Mouse (Mus musculus): Measurements from ENCODE around the gene Olfr248.
"Not testable (repeated sequence)": the region's sequence is repeated elsewhere in the genome, so short reads cannot be mapped to it uniquely, and the experiment has no call there.

Gene Olfr248

DNA sequence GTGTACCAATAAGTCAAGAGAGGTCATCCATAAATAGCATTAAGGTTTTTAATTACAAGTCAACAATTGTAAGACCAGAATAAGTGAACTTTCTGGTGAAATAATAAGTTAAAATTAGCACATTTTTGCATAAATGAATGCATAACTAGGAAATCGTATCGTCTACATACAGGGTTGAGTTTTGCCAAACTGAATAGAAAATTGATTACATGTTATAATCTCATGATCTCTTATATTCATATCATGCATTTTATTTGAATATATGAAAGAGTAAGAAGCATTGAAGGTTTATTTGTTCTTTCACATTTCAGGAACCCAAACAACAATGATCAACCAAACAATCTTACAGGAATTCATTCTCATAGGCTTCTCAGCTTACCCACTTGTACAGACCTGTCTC lies at the start of gene Olfr248:
Gene Olfr248, plus strand, starts transcription at position 301 of the 400 bp plus-strand sequence.
- no peak for DNase-seq (ENCODE audit: inconsistent age in 2 of 2, low spot score in 1 of 2)

GRCm38 (mm10) chr1:174353636-174354035 lies 37.2 kb upstream of the Olfr248 start:
- DNase-seq (ENCODE audit: inconsistent age in 2 of 2, low spot score in 1 of 2): not testable (repeated sequence)

- no peak for DNase-seq (ENCODE audit: inconsistent age in 2 of 2, low spot score in 1 of 2)
These were observed 36.2 kb upstream of the Olfr248 start for GRCm38 (mm10) chr1:174354640-174355039.

DNA sequence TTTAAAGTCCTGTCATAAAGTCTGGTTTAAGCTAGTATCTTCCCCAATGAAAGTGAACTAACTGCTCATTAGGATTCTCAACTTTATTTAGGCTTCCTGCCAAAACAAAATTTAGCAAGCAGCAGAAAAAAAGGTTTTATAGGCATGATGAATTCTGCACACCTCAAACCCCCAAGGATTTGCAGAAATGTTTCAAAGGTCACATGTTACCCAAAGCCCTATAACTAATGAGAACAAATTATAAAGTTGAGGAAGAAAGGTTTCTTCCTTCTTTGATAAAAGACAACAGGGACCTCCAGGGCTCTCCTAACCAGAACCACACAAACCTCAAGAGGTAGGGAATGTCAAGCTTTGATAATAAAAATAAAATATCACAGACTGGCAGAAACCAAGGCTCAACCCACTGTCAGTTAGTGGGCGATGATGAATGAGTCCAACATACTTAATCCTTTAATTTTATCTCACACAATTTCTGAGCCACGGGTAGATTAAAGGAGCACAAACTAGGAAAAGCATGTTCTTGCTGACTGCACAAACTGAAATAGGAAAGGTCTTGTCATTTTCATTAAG lies 25.9 kb upstream of the Olfr248 start, which contains the start of gene Olfr417:
Gene Olfr417, plus strand, starts transcription at position 241 of the 570 bp plus-strand sequence.
- DNase-seq (ENCODE audit: inconsistent age in 2 of 2, low spot score in 1 of 2): no peak

DNA sequence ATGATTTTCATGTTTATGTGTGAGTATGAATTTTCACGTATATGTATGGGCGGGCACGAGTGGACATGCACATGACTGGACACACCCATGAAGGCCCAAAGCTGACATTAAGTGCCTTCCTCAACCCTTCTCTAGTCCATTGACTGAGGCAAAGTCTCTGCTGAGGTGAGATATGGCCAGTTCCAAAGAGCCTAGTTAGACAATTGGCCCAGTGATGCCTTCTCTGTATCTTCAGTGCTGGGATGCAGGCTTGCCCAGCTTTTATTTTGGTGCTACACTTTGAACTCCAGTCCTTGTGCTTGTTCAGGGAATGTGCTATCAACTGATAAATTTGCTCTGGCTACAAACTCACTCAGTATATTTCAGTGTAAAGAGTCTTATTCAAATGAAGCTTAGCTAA lies 17.0 kb upstream of the Olfr248 start:
- no peak for DNase-seq (ENCODE audit: inconsistent age in 2 of 2, low spot score in 1 of 2)

DNA sequence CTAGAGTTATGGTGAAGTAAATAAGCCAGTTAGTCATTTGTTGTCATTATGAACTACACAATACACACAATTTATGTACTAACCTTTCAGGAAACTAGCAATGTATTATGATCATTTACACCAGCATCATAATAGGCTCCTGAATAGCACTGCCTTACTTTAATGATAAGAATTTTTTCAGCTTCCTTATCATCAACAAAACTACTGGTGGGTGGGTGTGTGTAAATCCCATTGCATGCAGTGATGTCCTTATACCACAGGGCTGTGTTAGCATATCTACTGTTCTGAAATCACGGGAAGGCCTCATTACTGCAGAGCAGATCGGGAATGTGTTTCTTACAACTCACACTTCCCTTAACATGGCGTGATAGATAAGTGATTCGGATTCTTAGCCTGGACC lies 32.1 kb downstream of the Olfr248 start:
- DNase-seq (ENCODE audit: inconsistent age in 2 of 2, low spot score in 1 of 2): no peak

DNA sequence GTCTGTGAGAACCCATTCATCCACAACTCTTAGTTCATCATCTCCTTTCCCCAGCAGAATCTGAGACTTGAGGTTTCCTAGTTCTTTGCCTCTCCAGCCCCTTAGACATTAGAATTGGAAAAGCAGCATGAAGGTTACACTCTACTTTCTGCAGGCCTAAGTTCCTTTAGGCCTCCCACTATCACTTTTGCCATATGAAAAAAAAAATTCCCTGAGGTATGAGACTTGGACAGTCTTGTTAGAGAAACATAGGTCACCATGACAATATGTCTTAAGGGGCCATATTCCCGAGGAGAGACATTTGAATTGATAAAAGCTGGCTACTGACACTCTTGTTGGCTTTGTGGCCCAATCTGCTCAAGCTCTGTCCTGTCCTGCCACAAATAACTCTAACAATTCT lies 32.9 kb downstream of the Olfr248 start, which contains the start of gene Olfr414:
Gene Olfr414, plus strand, starts transcription at position 301 of the 400 bp plus-strand sequence.
- DNase-seq (ENCODE audit: inconsistent age in 2 of 2, low spot score in 1 of 2): no peak

DNA sequence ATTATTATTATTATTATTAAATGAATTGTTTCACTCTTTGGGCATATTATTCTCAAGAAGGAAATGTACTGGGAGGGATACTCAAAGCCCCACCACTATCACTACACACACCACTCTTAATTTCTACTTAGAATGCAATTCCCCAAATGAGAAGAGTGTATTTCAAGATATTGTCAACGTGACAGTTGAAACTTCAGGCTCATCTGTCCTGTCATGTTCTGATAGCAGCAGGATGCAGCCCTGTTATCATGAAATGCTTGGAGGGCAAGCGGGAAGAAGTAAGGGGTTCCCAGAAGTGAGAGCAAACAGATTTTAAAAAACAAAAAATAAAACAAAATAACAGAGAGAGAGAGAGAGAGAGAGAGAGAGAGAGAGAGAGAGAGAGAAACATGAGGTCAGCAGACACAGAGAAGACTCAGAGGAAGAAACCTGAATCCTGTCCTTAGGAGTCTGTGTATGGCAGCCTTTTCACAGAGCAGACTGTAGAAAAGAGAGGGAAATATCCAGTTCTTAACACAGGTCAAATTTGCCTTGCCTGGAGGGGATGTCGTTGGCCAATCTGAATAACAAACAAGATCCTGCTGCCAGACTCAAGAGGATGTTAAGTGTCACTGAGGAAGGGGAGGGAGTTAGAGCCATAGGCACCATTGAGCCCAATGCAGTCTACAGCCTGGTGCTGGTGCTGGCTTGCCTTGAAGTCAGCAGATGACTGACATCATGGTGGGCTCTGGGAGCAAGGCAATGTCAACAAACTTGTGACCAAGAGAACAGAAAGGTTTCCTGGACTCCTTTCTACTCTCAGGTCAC lies 35.5 kb downstream of the Olfr248 start:
- DNase-seq (ENCODE audit: inconsistent age in 2 of 2, low spot score in 1 of 2): no peak

GRCm38 (mm10) chr1:174427402-174427801 lies 36.6 kb downstream of the Olfr248 start:
- DNase-seq (ENCODE audit: inconsistent age in 2 of 2, low spot score in 1 of 2): no peak

- DNase-seq (ENCODE audit: inconsistent age in 2 of 2, low spot score in 1 of 2): no peak
These were observed 37.6 kb downstream of the Olfr248 start for GRCm38 (mm10) chr1:174428407-174428806.

DNA sequence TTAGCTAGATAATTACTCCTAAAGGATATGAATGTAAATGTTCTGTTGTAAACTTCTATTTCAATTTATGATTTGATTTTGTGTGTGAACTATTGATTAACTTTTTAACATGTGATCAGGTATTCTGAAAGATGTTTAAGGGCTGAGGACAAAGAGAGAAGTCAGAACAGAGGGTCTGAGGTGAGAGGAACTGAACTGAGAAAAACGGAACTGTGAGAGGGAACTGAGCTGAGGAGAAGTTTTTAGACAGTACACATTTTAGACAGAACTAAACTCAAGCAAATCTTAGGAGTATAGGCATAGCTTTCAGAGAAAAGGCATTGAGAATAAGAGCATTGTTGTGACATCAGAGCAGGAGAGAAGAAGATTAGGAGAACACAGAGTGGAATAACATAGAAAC lies 43.3 kb downstream of the Olfr248 start:
- DNase-seq (ENCODE audit: inconsistent age in 2 of 2, low spot score in 1 of 2): no peak

All from adrenal gland, adult (tissue).